Mouse (Mus musculus) E14TG2a.4 (cell line): Measurements from ENCODE around the gene Cep295nl.

Experiments used
- CTCF ChIP-seq: conservative IDR thresholded peaks from 2 replicates; pipeline ENCODE4 v1.5.1; 2014; ENCODE audit warnings: low read length
- NANOG ChIP-seq: IDR thresholded peaks from 2 replicates; pipeline ENCODE4 v1.6.1; 2014; ENCODE audit warnings: borderline replicate concordance, low read length, mixed read lengths
- POU5F1 ChIP-seq: IDR thresholded peaks from 2 replicates; pipeline ENCODE4 v1.6.1; 2014; ENCODE audit warnings: low read length, borderline replicate concordance

DNA sequence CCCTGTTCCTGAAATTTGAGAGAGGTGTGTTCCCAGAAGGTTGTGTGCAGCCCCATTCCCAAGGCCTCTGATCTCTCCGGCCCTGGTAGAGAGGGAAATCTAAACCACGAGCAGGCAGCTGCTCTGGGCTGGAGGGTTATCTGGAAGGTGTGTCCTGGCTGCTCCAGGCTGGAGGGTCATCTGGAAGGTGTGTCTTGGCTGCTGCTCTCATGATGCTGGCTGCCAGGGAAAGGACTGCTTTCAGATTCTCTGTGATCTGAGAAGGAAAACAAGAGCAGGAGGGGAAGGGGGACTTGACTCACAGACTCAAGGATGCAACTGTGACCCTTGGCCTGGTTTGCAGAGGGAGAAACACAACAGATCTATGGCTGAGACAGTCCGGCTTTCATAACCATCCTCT is 23.8 kb upstream of the Cep295nl start:
- no peak for TF ChIP-seq CTCF
- TF ChIP-seq NANOG, result no peak
- no peak for TF ChIP-seq POU5F1
